Mouse (Mus musculus) heart, postnatal 25 days (tissue): ENCODE results near the gene Adm. TPM values are rescaled to one million over a fixed set of nuclear protein-coding genes. Genes with fewer than 3 reads are reported as not detected.
"Not testable (repeated sequence)": the region's sequence is repeated elsewhere in the genome, so short reads cannot be mapped to it uniquely, and the experiment has no call there.

Experiments used
- DNase-seq: peaks from one replicate; pipeline ENCODE4 v3.0.0; 2022; ENCODE audit warnings: low spot score
- intact Hi-C: fragments of 180-260 bp; cut with DNase I; formaldehyde crosslinking; loops from one replicate; pipeline ENCODE4 v1.15.1; 2025
- total RNA-seq, 2 experiments: library from RNA; stranded (reverse); gene quantifications; 2 replicates each; pipeline ENCODE4 v1.2.3; 2021

Gene Adm
- total RNA-seq, 2 experiments from 2014 or later = 9.6 to 13.0 TPM

- intact Hi-C loops = loop anchor here (5.0 kb wide), 2 partner anchors 45 to 240 kb away; no protein-coding TSS in a partner anchor
These were observed 370 bp upstream of the Adm start for GRCm38 (mm10) chr7:110627099-110627482.

DNA sequence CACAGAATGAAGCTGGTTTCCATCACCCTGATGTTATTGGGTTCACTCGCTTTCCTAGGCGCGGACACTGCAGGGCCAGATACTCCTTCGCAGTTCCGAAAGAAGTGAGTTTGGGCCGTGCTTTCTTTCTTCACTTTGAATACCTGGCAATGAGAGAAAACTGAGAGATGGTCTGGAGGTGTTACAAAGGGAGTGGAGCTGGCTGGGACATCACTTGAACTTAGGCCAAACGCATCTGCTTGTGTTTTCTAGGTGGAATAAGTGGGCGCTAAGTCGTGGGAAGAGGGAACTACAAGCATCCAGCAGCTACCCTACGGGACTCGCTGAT is 776 bp downstream of the Adm start:
- no peak for DNase-seq

More at GRCm38 (mm10) chr7:110627099-110627482, 370 bp upstream of the Adm start:
- DNase-seq = no peak

GRCm38 (mm10) chr7:110628611-110629354 is 1.3 kb downstream of the Adm start:
- intact Hi-C loops = loop anchor here (1.0 to 5.0 kb wide), 3 partner anchors 46 to 241 kb away; no protein-coding TSS in a partner anchor
- no peak for DNase-seq

More for the DNA sequence above, 776 bp downstream of the Adm start:
- intact Hi-C loops = loop anchor here (5.0 kb wide), 2 partner anchors 46 to 241 kb away; no protein-coding TSS in a partner anchor

DNA sequence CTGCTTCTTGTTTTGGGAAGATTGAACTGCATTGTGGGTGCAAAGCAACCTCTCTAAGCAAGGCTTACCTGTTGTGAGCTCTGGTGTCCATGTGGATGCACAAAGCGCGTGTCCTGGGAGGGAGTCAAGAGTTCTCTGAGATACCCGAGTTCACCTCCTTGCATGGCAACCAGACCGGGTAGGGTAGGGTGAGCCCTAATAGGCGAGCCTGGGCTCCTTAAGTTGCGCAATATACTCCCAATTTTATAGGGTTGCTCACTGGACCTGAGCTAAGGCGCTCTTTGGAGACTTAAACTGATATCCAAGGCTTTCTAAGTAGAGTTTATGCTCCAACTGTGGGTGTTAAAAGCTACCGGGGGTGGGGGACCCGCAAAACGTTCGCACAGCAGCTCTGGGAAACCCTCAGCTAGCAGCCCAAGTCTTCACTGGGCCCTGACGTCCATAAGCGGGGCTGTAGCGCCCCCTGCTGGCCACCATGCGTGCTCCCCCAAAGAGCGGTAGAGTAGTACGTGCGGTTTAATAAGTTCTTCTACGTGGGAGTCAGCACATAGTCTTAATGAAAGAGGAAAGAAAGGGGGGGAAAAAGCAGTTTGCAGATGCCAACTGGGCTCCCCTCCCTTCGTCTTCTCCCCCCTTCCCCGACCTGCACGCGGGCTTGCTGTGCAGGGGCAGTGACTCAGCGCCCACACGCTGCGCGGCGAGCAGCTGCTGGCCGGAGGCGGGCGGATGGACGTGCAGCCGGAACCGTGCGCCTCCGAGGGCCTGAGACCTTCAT is 2.6 kb downstream of the Adm start:
- peak; percentile 78 for DNase-seq
- intact Hi-C loops = loop anchor here (1.0 to 5.0 kb wide), 5 partner anchors 48 to 344 kb away; no protein-coding TSS in a partner anchor

DNA sequence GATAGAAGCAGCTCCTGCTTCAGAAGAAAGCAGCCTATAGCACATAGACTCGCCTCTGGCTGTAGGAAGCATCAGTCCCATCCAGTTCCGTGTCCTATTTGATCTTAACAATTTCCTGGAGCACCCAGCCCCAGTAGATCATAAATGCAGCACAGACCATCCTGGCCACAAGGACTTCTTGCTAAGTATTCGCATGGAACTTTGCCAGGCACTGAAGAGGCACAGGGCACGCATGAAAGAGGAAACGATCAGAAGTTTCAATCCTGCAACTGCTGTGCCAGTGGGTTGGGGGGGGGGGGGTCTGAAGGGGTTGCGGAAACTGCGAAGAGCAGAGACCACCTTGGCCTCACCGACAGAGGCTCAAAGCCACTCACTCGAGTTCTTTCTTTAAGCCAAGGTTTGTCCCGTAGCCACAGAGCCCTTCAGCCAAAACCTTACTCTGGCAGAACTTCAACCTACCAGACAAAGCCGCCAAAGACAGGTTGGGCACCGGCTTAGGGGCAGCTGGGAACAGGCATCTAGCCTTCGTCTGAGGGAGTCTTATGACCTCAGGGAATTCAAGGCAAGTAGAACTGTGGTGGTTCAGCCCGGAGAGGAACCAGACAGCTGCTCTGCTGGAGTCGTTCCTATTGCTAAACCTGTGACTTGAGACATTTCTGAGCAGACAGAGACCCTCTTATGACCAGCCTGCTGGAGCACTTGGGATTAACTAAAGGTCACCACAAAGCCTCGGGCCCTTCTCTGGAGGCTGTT is 3.9 kb downstream of the Adm start:
- DNase-seq = no peak
- intact Hi-C loops = no loop called here

DNA sequence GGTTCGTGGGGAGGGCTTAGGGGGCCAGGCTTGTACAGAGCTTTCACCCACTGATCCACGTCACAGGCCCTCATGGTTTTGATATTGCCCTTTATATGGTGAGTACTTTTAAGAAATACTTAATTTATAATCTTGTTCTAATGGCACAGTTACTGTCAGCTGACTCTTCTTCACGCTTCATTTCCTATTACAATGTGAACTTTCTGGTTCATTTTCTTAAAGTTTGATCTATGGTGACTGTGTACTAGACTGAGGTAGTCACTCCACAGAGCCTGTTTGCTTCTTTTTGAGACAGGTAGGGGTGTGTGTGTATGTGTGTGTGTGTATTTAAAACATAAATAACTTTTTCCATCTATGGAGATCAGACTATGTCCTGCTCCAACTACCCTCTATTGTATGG is 8.5 kb downstream of the Adm start:
- DNase-seq = no peak
- intact Hi-C loops = no loop called here

DNA sequence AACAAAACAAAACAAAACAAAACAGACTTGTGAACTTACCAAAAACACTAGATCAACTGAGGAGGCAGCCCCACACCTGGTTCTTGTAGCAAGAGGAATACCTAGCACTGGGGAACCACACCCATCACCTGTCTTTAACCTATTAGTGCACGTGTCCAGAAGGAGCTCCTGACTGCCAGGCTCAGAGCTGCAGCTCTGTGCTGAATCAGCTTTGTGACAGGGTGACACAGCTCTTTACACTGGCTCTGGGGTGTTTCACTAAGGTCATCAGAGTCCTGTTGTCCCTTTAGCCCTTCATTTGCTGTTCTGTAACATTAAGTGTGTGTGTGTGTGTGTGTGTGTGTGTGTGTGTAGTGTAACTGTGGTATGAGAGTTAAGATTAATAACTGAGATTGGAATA is 9.1 kb downstream of the Adm start:
- intact Hi-C loops = no loop called here
- no peak for DNase-seq

DNA sequence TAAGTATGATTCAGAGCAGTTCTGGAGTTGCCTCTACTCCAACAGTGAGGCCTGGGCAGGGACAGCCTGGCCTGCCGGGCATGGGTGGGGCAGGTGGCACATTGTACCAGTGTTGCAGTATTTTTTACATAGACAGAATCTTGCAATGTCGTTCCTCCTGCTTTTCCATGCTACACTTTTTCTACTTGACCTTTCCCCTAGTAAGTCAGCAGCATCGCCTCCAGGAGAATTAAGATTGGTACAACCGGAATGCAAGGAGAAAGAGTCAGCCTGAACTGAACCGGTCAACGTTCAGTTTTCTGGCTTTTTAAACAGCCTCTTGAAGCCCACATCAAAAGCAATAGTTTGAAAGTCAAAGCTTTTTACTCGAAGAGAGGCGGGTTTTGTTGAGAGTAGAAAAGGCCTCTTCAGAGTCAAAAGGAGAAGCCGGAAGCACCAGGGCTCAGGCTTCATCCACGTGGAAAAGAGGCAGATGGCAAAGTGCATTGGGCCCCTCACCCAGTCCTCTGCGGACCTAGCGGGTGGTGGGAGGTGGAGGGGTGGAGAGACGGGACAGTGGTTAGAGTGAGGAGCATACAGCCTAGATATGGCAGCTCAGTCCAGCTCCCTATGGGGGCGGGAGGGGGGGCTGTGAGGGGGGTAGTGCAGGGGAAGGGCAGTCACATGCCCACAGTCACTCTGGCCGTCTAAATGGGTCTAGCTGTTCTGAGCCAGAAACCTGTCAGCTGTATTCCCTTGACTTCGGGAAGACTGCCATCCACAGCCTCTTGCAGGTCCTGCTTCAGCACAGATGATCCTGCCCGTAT is 11.0 kb downstream of the Adm start:
- no peak for DNase-seq

GRCm38 (mm10) chr7:110639291-110639915 is 11.9 kb downstream of the Adm start:
- no peak for DNase-seq
- intact Hi-C loops = no loop called here

More for the DNA sequence above, 11.0 kb downstream of the Adm start:
- intact Hi-C loops = no loop called here

- intact Hi-C loops, DNase-seq: not testable (repeated sequence)
These were observed 12.5 kb downstream of the Adm start for GRCm38 (mm10) chr7:110639958-110640357.

- intact Hi-C loops = loop anchor here (5.0 kb wide), 3 partner anchors 42 to 358 kb away; no protein-coding TSS in a partner anchor
- no peak for DNase-seq
These were observed 17.9 kb downstream of the Adm start for GRCm38 (mm10) chr7:110645311-110645710.

GRCm38 (mm10) chr7:110645859-110646258 is 18.4 kb downstream of the Adm start:
- DNase-seq = no peak
- intact Hi-C loops = loop anchor here (5.0 kb wide), 3 partner anchors 41 to 359 kb away; no protein-coding TSS in a partner anchor

- intact Hi-C loops = loop anchor here (5.0 kb wide), 3 partner anchors 40 to 360 kb away; no protein-coding TSS in a partner anchor
These were observed 19.3 kb downstream of the Adm start for GRCm38 (mm10) chr7:110646611-110647407.

DNA sequence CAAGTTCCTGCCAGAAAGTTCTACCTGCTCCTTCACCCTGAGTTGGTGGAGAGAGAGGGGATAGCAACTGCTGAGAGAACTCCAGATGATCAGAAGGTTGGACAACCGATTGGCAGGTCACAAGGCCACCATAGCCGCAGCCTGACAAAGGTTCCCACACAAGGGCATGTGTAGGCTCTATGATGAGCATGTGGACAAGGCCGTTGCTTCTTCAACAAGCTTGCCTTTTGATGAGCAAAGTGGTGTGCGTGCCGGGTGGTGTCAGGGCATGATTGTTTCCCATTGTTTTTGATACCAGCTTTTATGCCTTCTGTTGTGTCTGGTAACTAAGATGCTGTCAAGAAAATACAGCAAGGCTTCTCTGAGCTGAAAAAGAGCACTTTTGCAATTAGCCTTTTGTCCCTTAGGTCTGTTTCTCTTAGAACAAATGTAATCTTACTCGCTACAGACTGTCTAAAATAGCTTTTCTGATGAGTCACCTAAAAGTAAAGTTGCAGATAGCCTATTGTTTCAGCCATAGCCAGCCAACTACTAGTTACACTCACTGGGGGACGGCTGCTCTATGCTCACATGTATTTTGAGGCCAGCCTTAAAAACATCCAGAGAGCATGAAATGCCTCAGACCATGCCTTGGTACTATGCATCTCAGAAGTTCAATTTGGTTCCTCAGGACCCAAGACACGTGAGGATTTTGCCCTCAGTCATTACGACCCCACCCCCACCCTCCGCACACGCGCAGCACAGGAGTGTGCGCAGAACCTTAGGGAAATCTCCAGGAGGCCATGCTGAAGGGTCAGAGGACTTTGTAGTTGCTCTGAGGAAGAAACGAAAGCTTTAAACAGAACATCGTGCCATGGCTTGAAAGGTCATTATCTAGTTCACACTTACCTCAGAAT is 20.3 kb downstream of the Adm start:
- no peak for DNase-seq
- intact Hi-C loops = loop anchor here (5.0 kb wide), 3 partner anchors 39 to 361 kb away; no protein-coding TSS in a partner anchor

More at GRCm38 (mm10) chr7:110646611-110647407, 19.3 kb downstream of the Adm start:
- no peak for DNase-seq

- no peak for DNase-seq
- intact Hi-C loops = loop anchor here (5.0 kb wide), 3 partner anchors 39 to 361 kb away; no protein-coding TSS in a partner anchor
These were observed 21.1 kb downstream of the Adm start for GRCm38 (mm10) chr7:110648455-110649085.
